Mouse (Mus musculus): ENCODE measurements at regions not wholly inside any gene's neighbourhood (a gene's known extent, or its start where the extent isn't known, plus 50 kb on each side); places are given as distances from the start of the nearest gene placed in this dataset.

- no peak for DNase-seq
Observed at GRCm38 (mm10) chr7:113121911-113122319, 85.3 kb upstream of the Arntl start.

GRCm38 (mm10) chr7:113126010-113126409 is 81.3 kb upstream of the Arntl start:
- no peak for DNase-seq

DNA sequence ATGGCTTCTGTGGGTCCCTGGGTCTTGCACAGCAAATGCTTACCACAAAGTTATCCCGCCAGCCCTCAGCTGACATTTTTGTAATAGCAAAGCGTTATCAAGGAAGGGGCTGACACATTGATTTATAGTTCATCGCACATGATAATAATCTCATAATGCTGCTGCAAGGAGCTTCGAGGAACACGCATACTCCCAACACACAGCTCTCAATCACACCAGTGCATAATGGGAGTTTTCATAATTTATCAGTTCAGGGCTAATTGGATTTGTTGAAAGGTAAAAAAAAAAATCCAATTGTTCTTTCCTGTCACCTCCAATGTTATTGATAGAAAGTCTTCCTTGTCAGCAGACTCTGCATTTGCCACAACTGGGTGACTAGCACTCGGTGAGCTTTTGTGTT is 76.7 kb upstream of the Arntl start:
- DNase-seq, result no peak

DNA sequence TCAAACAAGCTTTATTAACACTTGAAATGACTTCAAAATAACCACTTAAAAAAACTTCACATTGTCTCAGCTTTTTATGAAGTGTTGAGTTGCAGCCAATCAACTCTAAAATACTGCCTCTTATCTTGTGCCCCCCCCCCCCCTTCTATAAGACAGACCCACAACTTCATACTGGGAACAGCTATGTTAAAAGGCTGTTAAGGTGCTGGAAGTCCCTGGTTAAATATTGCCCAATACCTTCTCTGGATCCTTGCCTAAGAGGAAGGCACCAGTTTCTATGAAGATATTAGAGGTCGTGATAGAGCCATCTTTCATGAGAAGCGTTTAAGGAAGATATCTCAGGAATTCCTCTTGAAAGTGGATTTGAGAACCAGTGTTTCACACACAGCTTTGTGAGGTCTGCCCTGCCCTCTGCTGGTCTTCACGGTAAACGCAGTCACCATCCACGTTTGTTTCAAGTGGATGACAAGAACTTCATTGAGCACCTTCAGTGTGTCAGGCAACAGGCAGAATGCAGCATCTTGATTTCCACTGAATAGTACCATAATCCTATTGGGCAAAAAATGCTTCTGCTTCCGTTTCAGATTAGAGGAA is 75.2 kb upstream of the Arntl start:
- peak; percentile 74 for DNase-seq

- no peak for DNase-seq
Observed at GRCm38 (mm10) chr7:113133891-113134290, 73.4 kb upstream of the Arntl start.

GRCm38 (mm10) chr7:113140011-113140438 is 67.2 kb upstream of the Arntl start:
- DNase-seq, result no peak

- no peak for DNase-seq
Observed at GRCm38 (mm10) chr7:113141846-113142683, 65.2 kb upstream of the Arntl start.

GRCm38 (mm10) chr7:113143552-113143951 is 63.7 kb upstream of the Arntl start:
- DNase-seq, result peak; percentile 76

DNA sequence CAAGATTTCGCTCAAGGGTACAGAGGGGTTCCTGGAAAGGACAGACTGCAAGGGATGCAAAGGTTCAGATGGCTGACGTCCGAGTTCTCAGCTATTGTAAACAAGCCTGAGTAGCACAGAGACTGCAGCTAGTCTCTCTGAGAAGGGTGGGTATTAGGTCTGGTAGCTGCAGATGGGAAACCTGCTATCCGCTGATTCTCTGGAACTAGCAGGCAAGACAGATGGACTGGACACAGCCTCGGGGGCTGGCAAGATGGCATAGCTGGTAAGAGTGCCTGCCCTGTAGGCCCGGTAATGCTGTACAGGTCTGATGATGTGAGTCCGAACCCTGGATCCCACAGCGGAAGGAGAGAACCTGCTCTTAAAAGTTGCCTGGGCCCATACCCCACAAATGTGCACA is 62.2 kb upstream of the Arntl start:
- DNase-seq, result peak; percentile 17

GRCm38 (mm10) chr7:113146108-113146507 is 61.2 kb upstream of the Arntl start:
- no peak for DNase-seq

DNA sequence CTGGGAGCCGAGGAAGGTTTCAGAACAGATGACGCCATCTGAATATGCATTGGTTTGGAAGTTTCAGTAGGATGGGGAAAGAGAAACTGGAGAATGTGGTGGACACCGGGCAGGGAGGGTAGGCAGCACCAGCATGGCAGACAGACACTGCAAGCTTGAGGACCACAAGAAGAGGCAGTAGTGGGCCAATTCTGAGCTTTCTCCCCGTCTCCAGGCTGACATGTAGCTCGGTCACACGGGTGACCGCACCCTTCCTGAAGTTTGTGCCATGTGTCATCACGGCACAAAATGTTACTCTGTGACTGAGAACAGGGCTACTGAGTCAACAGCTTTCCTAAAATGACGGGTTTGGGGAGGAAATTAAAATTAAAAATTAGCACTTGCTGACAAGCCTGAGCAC is 60.7 kb upstream of the Arntl start:
- no peak for DNase-seq

DNA sequence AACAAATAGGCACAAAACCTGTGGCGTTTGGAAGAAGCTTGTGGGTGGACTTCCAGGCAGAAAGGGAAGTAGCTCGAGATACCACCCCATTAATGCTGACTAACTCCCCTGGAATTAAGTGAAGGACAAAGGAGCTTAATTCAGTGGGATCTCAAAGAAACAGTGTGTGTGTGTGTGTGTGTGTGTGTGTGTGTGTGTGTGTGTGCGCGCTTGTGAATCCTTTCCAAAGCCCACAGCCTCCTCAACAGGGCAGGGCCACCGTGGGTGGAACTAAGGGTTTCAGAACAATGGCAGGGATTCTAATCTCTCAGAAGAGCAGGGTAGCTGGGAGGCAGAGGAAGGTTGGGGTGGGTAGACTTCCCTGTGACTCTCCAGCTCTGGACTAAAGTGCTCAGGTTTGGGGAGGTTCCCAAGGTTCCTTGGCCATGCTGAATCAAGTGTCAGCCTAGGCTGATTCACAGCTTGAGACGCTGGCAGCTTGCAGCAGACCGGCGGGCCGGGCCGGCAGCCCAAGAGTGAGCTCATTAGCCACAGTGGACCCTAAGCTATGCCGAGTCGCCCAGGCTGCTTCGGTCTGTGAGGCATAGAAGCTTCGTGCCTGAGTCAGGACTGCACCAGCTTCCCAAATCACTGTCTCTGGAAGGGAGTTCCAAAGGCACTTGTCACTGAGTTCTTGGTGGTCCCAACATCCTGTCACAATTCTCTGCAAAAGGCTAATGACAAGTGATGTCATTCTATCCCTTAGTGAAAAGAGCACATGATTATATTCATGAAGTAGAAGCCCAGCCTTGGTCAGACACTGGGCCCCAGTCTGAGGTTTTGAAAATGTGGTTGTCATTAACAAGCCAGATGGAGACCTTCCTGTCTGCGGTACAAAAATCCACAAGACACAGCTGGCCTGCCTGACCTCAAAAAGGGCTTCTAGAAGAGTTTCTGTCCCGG is 59.6 kb upstream of the Arntl start:
- peak; percentile 71 for DNase-seq

DNA sequence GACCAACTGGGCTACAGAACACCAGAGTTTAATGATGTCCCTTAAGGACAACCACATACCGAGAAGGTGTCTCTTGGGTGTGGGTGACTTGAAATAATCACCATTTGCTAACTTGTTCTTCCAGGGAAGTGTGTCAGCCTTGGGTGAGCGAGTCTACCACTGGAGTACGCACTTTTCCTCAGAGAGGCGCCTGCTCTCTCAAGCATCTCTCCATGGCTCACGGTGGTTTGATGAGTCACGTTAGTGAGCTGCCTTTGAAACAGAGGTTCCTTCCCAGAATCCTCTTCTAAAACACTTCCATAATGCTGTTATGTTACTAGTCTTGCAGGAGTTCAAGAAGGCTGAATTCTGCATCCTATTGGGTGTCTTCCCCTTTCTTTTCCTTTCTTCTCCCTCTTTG is 58.6 kb upstream of the Arntl start:
- DNase-seq, result no peak

DNA sequence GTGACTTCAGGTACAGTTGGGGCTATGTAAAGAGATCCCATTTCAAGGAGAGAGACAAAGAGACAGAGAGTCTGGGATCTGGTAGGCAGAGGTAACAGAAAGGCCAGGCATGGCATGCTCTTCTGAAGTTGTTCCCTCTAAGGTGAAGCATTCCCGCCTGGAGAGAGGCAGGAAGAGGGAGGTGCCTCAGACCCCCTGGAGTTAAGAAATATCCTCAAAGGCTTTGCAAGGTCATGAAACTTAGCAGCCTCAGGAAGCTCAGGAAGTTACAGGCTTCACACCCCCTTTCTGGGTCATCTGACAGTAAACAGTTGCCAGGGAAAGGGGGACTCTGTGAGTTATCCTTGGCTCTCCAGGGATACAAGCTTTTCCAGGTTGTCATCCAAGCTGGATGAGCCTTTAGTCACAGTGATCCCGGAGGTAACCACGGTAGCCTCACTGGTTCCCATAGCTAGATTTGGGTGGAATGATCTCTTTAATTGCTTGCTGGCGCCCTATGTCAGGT is 57.2 kb upstream of the Arntl start:
- no peak for DNase-seq

- no peak for DNase-seq
Observed at GRCm38 (mm10) chr7:113150789-113151188, 56.5 kb upstream of the Arntl start.

DNA sequence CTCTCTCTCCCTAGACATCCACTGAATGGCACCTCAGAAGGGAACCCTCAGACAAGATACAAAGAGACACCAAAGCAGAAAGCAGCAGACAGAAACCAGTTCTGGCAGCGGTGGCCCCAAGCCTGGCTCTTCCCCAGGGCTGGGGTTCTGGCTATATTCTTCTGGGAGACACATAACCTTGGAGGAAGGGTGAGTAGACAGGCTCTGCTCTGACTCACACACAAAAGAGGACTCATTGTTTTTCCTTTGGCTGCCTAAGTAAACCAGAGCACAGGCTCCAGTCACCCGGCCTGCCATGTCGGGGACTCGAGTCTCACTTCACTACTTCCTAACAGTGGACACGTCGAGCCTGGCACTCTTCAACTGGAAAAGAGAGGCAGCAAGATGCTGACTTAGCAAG is 55.8 kb upstream of the Arntl start:
- DNase-seq, result no peak

DNA sequence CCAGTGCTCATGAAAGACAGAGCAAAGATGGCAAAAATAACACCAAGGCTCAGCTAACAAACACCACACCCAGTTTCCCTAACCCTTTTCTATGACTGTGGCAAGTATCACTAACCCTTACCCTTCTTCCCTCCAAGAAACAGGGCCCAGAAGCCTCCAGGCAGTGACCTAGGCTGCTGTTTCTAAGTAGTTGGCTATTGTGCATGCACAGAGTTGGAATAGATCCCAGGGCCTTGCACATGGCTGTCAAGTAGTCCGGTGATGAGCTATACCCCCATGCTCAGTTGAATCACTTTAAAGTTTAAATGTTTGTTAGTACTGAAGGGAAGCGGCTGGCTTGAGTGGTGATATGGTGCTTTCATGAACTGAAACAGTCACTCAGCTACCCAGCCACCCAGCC is 53.9 kb upstream of the Arntl start:
- no peak for DNase-seq

- no peak for DNase-seq
Observed at GRCm38 (mm10) chr7:113154066-113154465, 53.2 kb upstream of the Arntl start.

GRCm38 (mm10) chr7:113156366-113156765 is 50.9 kb upstream of the Arntl start:
- DNase-seq, result no peak

DNA sequence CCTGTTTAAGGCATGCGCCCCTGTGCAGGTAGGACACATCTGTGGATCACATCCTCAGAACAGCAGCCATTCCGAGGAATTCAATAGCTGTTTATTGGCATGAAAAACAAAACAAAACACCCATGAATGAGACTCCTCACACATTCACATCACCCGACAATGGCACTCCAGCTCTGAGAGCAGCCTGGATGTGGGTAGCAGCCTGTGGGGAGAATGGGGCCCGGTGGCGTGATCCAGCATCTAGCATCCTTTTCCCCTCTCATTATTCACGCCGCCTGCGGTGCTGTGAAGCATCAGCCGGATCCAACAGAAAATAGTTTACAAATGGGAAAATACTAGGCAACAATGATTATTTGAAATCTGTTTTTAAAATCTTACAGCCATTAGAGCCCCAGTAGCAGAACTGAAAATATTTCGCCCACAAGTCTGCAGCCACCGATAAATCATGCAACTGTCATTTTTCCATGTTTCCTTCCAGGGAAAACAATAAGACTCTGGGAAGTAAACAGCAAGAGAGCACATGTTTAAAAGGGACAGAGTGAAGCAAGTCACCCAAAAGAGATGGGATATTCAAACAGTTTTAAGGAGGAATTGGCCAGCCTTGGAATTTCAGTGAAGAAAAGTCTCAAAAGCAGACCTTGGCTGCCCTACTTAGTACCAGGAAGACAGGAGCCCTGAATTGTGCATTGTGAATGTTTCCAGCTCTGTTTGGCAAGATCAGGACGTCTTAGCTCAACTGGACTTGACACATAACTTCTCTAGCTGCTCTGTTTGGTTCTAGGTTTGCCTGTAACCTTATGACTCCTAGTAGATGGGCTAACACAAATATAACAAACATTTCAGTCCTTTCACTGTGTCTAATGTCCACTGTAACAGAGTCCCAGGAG is 50.2 kb upstream of the Arntl start:
- no peak for DNase-seq

Data from cerebellum, adult 9-11 months (tissue).